Mouse (Mus musculus): ENCODE measurements around the gene Trappc10.

Trappc10 gene

GRCm38 (mm10) chr10:78160369-78161095 is 83.9 kb downstream of the Trappc10 start:
- DNase-seq (ENCODE audit: low spot score): peak; percentile 74

- DNase-seq (ENCODE audit: low spot score): peak; percentile 73
Observed at GRCm38 (mm10) chr10:78159906-78160305, 84.5 kb downstream of the Trappc10 start.

- peak; percentile 62 for DNase-seq (ENCODE audit: low spot score)
Observed at GRCm38 (mm10) chr10:78159252-78159878, 85.1 kb downstream of the Trappc10 start.

GRCm38 (mm10) chr10:78158041-78158440 is 86.4 kb downstream of the Trappc10 start:
- DNase-seq (ENCODE audit: low spot score): no peak

GRCm38 (mm10) chr10:78156926-78157325 is 87.5 kb downstream of the Trappc10 start:
- DNase-seq (ENCODE audit: low spot score): no peak

GRCm38 (mm10) chr10:78148834-78149766 is 95.3 kb downstream of the Trappc10 start:
- no peak for DNase-seq (ENCODE audit: low spot score)

GRCm38 (mm10) chr10:78147908-78148441 is 96.5 kb downstream of the Trappc10 start:
- no peak for DNase-seq (ENCODE audit: low spot score)

GRCm38 (mm10) chr10:78143727-78144505 is 100.5 kb downstream of the Trappc10 start:
- DNase-seq (ENCODE audit: low spot score): no peak

- DNase-seq (ENCODE audit: low spot score): no peak
Observed at GRCm38 (mm10) chr10:78140843-78141242, 103.6 kb downstream of the Trappc10 start.

- no peak for DNase-seq (ENCODE audit: low spot score)
Observed at GRCm38 (mm10) chr10:78140251-78140600, 104.2 kb downstream of the Trappc10 start.

- DNase-seq (ENCODE audit: low spot score): no peak
Observed at GRCm38 (mm10) chr10:78139572-78140250, 104.7 kb downstream of the Trappc10 start.

- no peak for DNase-seq (ENCODE audit: low spot score)
Observed at GRCm38 (mm10) chr10:78138812-78139523, 105.5 kb downstream of the Trappc10 start.

GRCm38 (mm10) chr10:78137191-78137590 is 107.2 kb downstream of the Trappc10 start:
- DNase-seq (ENCODE audit: low spot score): no peak

Measured in T-cell, adult 2 months (primary cell).